Mouse (Mus musculus) stomach, embryonic 14.5 days (tissue): Measurements from ENCODE around the gene Vmn1r217. TPM values are rescaled to one million over a fixed set of nuclear protein-coding genes. Genes with fewer than 3 reads are reported as not detected.
"Not testable (repeated sequence)": the region's sequence is repeated elsewhere in the genome, so short reads cannot be mapped to it uniquely, and the experiment has no call there.

Source experiments
- ATAC-seq: fragments of 200-750 bp; cut with Nextera tagmentation; 2 replicates; pipeline ENCODE4 v1.8.0; 2017; ENCODE audit warnings: low read depth, moderate TSS enrichment; ENCODE audit not compliant: insufficient number of reproducible peaks, insufficient read depth, low FRiP score
- H3K27ac ChIP-seq: fragments of 300-500 bp; sonication (generic); 2 replicates; pipeline ENCODE4 v1.5.1; 2014; ENCODE audit warnings: mild to moderate bottlenecking, low read length, moderate library complexity, mixed read lengths
- H3K27me3 ChIP-seq: fragments of 300-500 bp; sonication (generic); 2 replicates; pipeline ENCODE4 v1.6.1; 2014; ENCODE audit warnings: low read length, control low read depth, mixed read lengths; ENCODE audit not compliant: control insufficient read depth, insufficient read depth
- H3K36me3 ChIP-seq: fragments of 300-500 bp; sonication (generic); 2 replicates; pipeline ENCODE4 v1.6.1; 2014; ENCODE audit warnings: mild to moderate bottlenecking, control low read depth, low read length, moderate library complexity, mixed read lengths; ENCODE audit not compliant: control insufficient read depth, insufficient read depth
- H3K4me1 ChIP-seq: fragments of 300-500 bp; sonication (generic); 2 replicates; pipeline ENCODE4 v1.6.1; 2014; ENCODE audit warnings: low read length, control low read depth, mixed read lengths; ENCODE audit not compliant: control insufficient read depth, insufficient read depth
- H3K4me2 ChIP-seq: fragments of 300-500 bp; sonication (generic); replicated peaks from 2 replicates; pipeline ENCODE4 v1.6.1; 2014; ENCODE audit warnings: low read depth, low read length, control low read depth
- H3K4me3 ChIP-seq: fragments of 300-500 bp; sonication (generic); 2 replicates; pipeline ENCODE4 v1.5.1; 2014; ENCODE audit warnings: low read depth, low read length, control low read depth
- H3K9ac ChIP-seq: fragments of 300-500 bp; sonication (generic); replicated peaks from 2 replicates; pipeline ENCODE4 v1.6.1; 2014; ENCODE audit warnings: low read depth, mild to moderate bottlenecking, control low read depth, low read length, moderate library complexity, mixed read lengths
- H3K9me3 ChIP-seq: fragments of 300-500 bp; sonication (generic); 2 replicates; pipeline ENCODE4 v1.6.1; 2016; ENCODE audit warnings: low read depth, low read length, control low read depth; ENCODE audit not compliant: control insufficient read depth
- WGBS: fragments of 180-500 bp; shearing (Covaris S2); extraction: QIAGEN DNeasy Blood & Tissue Kit; methylation state at CpG from one replicate; pipeline ENCODE4 v1.1.7; 2014; 5-methylcytosine and 5-hydroxymethylcytosine counted together
- polyA plus RNA-seq: library from polyadenylated mRNA; unstranded; fragments of >200 nt; fragmentation: Nextera tagmentation; extraction: Ambion mirVana; gene quantifications from 2 replicates; pipeline ENCODE4 v1.2.1, GENCODE M21; 2014

Gene Vmn1r217
- polyA plus RNA-seq, result not detected in 2 replicates

GRCm38 (mm10) chr13:23118126-23118525 lies at the start of gene Vmn1r217:
Vmn1r217 (minus strand) TSS chr13:23118226.
- H3K36me3 ChIP-seq, H3K4me2 ChIP-seq, H3K9ac ChIP-seq, H3K27me3 ChIP-seq, H3K9me3 ChIP-seq, ATAC-seq, H3K4me1 ChIP-seq, H3K4me3 ChIP-seq, H3K27ac ChIP-seq: not testable (repeated sequence)
- 70% methylated on average over 1 of the region's 1 CpGs for WGBS

- not testable (repeated sequence) for H3K27me3 ChIP-seq, ATAC-seq, H3K36me3 ChIP-seq, H3K27ac ChIP-seq, H3K4me2 ChIP-seq, H3K4me1 ChIP-seq, H3K4me3 ChIP-seq, H3K9ac ChIP-seq, H3K9me3 ChIP-seq
- WGBS, result 86% methylated on average over 4 of the region's 4 CpGs
Observed at GRCm38 (mm10) chr13:23166471-23166870, 48.4 kb upstream of the Vmn1r217 start.

GRCm38 (mm10) chr13:23159012-23159411 lies 41.0 kb upstream of the Vmn1r217 start, which contains the start of gene Vmn1r219:
Vmn1r219 (plus strand) TSS chr13:23159312.
- Histone ChIP-seq H3K36me3 (no peaks in the 10 kb centered on the region), H3K9me3 (no peaks in the 10 kb centered on the region), H3K27ac (no peak within 1 kb of the TSS), H3K27me3 (no peaks in the 10 kb centered on the region), H3K9ac (no peak within 1 kb of the TSS), H3K4me2 (no peak within 1 kb of the TSS), H3K4me1 (no peaks in the 10 kb centered on the region), H3K4me3 (no peak within 1 kb of the TSS)
- no peak for ATAC-seq
- 83% methylated on average over 4 of the region's 4 CpGs for WGBS

GRCm38 (mm10) chr13:23157848-23158247 lies 39.8 kb upstream of the Vmn1r217 start:
- no peak overlapping the region for H3K4me3 ChIP-seq
- H3K36me3 ChIP-seq, result no peaks in the 10 kb centered on the region
- no peaks in the 10 kb centered on the region for H3K4me1 ChIP-seq
- no peaks in the 10 kb centered on the region for H3K9me3 ChIP-seq
- H3K27me3 ChIP-seq, result no peaks in the 10 kb centered on the region
- no peak overlapping the region for H3K27ac ChIP-seq
- ATAC-seq, result no peak
- WGBS, result 63% methylated on average over 3 of the region's 3 CpGs
- H3K9ac ChIP-seq, result no peak overlapping the region
- no peak overlapping the region for H3K4me2 ChIP-seq

GRCm38 (mm10) chr13:23138880-23139279 lies 20.9 kb upstream of the Vmn1r217 start:
- H3K27ac ChIP-seq, result no peak overlapping the region
- H3K36me3 ChIP-seq, result no peaks in the 10 kb centered on the region
- no peaks in the 10 kb centered on the region for H3K9me3 ChIP-seq
- WGBS, result 75% methylated on average over 2 of the region's 2 CpGs
- no peaks in the 10 kb centered on the region for H3K4me1 ChIP-seq
- H3K4me3 ChIP-seq, result no peak overlapping the region
- no peak overlapping the region for H3K4me2 ChIP-seq
- H3K9ac ChIP-seq, result no peak overlapping the region
- no peaks in the 10 kb centered on the region for H3K27me3 ChIP-seq
- no peak for ATAC-seq

- Histone ChIP-seq H3K4me2 (no peak overlapping the region), H3K27ac (no peak overlapping the region), H3K9me3 (no peaks in the 10 kb centered on the region), H3K4me1 (no peaks in the 10 kb centered on the region), H3K9ac (no peak overlapping the region), H3K36me3 (no peaks in the 10 kb centered on the region), H3K27me3 (no peaks in the 10 kb centered on the region), H3K4me3 (no peak overlapping the region)
- no peak for ATAC-seq
- 55% methylated on average over 1 of the region's 1 CpGs for WGBS
Observed at GRCm38 (mm10) chr13:23133501-23133900, 15.5 kb upstream of the Vmn1r217 start.

- Histone ChIP-seq H3K27me3 (no peaks in the 10 kb centered on the region), H3K9ac (no peak within 1 kb of the TSS), H3K36me3 (no peaks in the 10 kb centered on the region), H3K9me3 (no peaks in the 10 kb centered on the region), H3K27ac (no peak within 1 kb of the TSS), H3K4me2 (no peak within 1 kb of the TSS), H3K4me3 (no peak within 1 kb of the TSS), H3K4me1 (no peaks in the 10 kb centered on the region)
- WGBS, result 70% methylated on average over 3 of the region's 3 CpGs
- ATAC-seq, result no peak
Observed at GRCm38 (mm10) chr13:23133099-23133498, 15.1 kb upstream of the Vmn1r217 start, which contains the start of gene Vmn1r218. Vmn1r218 (plus strand) TSS chr13:23133155.

GRCm38 (mm10) chr13:23120611-23121010 lies 2.6 kb upstream of the Vmn1r217 start:
- 80% methylated on average over 2 of the region's 2 CpGs for WGBS
- H3K9ac ChIP-seq, result no peak overlapping the region
- no peak for ATAC-seq
- no peaks in the 10 kb centered on the region for H3K27me3 ChIP-seq
- no peaks in the 10 kb centered on the region for H3K36me3 ChIP-seq
- no peaks in the 10 kb centered on the region for H3K4me1 ChIP-seq
- no peak overlapping the region for H3K27ac ChIP-seq
- no peak overlapping the region for H3K4me3 ChIP-seq
- no peaks in the 10 kb centered on the region for H3K9me3 ChIP-seq
- H3K4me2 ChIP-seq, result no peak overlapping the region

GRCm38 (mm10) chr13:23094386-23094785 lies 23.6 kb downstream of the Vmn1r217 start:
- H3K4me3 ChIP-seq, result no peak overlapping the region
- 77% methylated on average over 4 of the region's 4 CpGs for WGBS
- no peaks in the 10 kb centered on the region for H3K9me3 ChIP-seq
- no peaks in the 10 kb centered on the region for H3K27me3 ChIP-seq
- H3K27ac ChIP-seq, result no peak overlapping the region
- no peaks in the 10 kb centered on the region for H3K36me3 ChIP-seq
- no peak for ATAC-seq
- H3K4me1 ChIP-seq, result no peaks in the 10 kb centered on the region
- H3K9ac ChIP-seq, result no peak overlapping the region
- H3K4me2 ChIP-seq, result no peak overlapping the region
